Mouse (Mus musculus) limb, embryonic 14.5 days (tissue): Measurements from ENCODE around the gene Map2k6. TPM values are rescaled to one million over a fixed set of nuclear protein-coding genes. Genes with fewer than 3 reads are reported as not detected.

Experiments
- ATAC-seq: fragments of 200-750 bp; cut with Nextera tagmentation; 2 replicates; pipeline ENCODE4 v1.8.0; 2017; ENCODE audit warnings: low read depth, moderate number of reproducible peaks, moderate TSS enrichment; ENCODE audit not compliant: low FRiP score
- DNase-seq: peaks from one replicate; pipeline ENCODE4 v3.0.0-alpha.2; 2015; ENCODE audit warnings: low spot score
- H3K27ac ChIP-seq: fragments of 300-500 bp; sonication (generic); replicated peaks from 2 replicates; pipeline ENCODE4 v1.5.1; 2014; ENCODE audit warnings: low read depth, mild to moderate bottlenecking, low read length, moderate library complexity, mixed read lengths
- H3K27me3 ChIP-seq: fragments of 300-500 bp; sonication (generic); 2 replicates; pipeline ENCODE4 v1.6.1; 2014; ENCODE audit warnings: low read length, mixed read lengths; ENCODE audit not compliant: control insufficient read depth, insufficient read depth
- H3K36me3 ChIP-seq: fragments of 300-500 bp; sonication (generic); 2 replicates; pipeline ENCODE4 v1.6.1; 2014; ENCODE audit warnings: mild to moderate bottlenecking, low read length, moderate library complexity, mixed read lengths; ENCODE audit not compliant: control insufficient read depth, insufficient read depth
- H3K4me1 ChIP-seq: fragments of 300-500 bp; sonication (generic); 2 replicates; pipeline ENCODE4 v1.6.1; 2014; ENCODE audit warnings: antibody characterized with exemption, low read length, mixed read lengths; ENCODE audit not compliant: control insufficient read depth, insufficient read depth
- H3K4me2 ChIP-seq: fragments of 300-500 bp; sonication (generic); replicated peaks from 2 replicates; pipeline ENCODE4 v1.6.1; 2014; ENCODE audit warnings: low read depth, mild to moderate bottlenecking, low read length, moderate library complexity; ENCODE audit not compliant: severe bottlenecking
- H3K4me3 ChIP-seq: fragments of 300-500 bp; sonication (generic); replicated peaks from 2 replicates; pipeline ENCODE4 v1.5.1; 2014; ENCODE audit warnings: low read length
- H3K9ac ChIP-seq: fragments of 300-500 bp; sonication (generic); 2 replicates; pipeline ENCODE4 v1.6.1; 2014; ENCODE audit warnings: mild to moderate bottlenecking, low read depth, low read length, moderate library complexity; ENCODE audit not compliant: severe bottlenecking
- H3K9me3 ChIP-seq: fragments of 300-500 bp; sonication (generic); 2 replicates; pipeline ENCODE4 v1.6.1; 2016; ENCODE audit warnings: low read length; ENCODE audit not compliant: control insufficient read depth
- POLR2A ChIP-seq: fragments of 200-500 bp; IDR thresholded peaks from 2 replicates; pipeline ENCODE4 v1.8.0; 2012; ENCODE audit warnings: inconsistent platforms, mild to moderate bottlenecking, moderate library complexity, borderline replicate concordance; ENCODE audit not compliant: insufficient read depth, insufficient read length; ENCODE audit errors: extremely low read depth
- WGBS: fragments of 180-500 bp; shearing (Covaris S2); extraction: QIAGEN DNeasy Blood & Tissue Kit; methylation state at CpG from one replicate; pipeline ENCODE4 v1.1.7; 2014; 5-methylcytosine and 5-hydroxymethylcytosine counted together
- polyA plus RNA-seq, 2 experiments: library from polyadenylated mRNA; depleted of rRNA in 1 of 2; stranded (reverse) in 1 of 2; unstranded in 1 of 2; fragments of >200 nt; fragmentation: Nextera tagmentation in 1 of 2; extraction: Ambion mirVana in 1 of 2; gene quantifications; 2 replicates each; pipeline versions ENCODE4 v1.2.1 to v1.2.3; 2012 to 2014

Map2k6 gene
- polyA plus RNA-seq, 2 experiments: 17.4 to 23.7 TPM

DNA sequence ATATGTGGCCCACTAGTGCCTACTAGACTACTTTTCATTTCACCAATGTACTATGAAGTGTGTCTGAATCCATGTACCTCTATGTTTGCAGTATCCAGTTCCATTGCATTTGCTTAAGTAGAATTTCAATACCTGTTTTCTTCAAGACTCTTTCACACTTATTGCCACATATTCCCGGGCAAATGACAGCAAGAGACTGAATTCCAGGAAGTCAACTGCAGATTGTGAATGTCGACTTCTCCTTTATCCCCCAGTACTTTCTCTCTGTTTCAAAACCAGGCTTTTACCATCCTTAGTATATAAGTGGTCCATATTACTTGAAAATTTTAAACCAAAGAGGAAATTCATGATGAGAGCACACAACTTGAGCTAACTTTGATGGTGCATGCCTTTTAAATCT lies 4.7 kb downstream of the Map2k6 start:
- 77% methylated on average over 2 of the region's 2 CpGs for WGBS
- no peaks in the 10 kb centered on the region for H3K36me3 ChIP-seq
- H3K27ac ChIP-seq: no peak overlapping the region
- no peaks in the 10 kb centered on the region for H3K27me3 ChIP-seq
- H3K4me2 ChIP-seq: no peak overlapping the region
- ATAC-seq (no peak), DNase-seq (no peak)
- H3K4me1 ChIP-seq: peaks cover 11% of the 10 kb centered on the region
- no peak for TF ChIP-seq POLR2A
- H3K4me3 ChIP-seq: no peak overlapping the region
- H3K9me3 ChIP-seq: no peaks in the 10 kb centered on the region
- H3K9ac ChIP-seq: no peak overlapping the region

GRCm38 (mm10) chr11:110405607-110406006 lies 6.7 kb downstream of the Map2k6 start:
- no peak for DNase-seq
- TF ChIP-seq POLR2A: no peak
- Histone ChIP-seq H3K4me2 (no peak overlapping the region), H3K9me3 (no peaks in the 10 kb centered on the region), H3K27me3 (no peaks in the 10 kb centered on the region), H3K9ac (no peak overlapping the region), H3K36me3 (no peaks in the 10 kb centered on the region), H3K27ac (no peak overlapping the region), H3K4me3 (no peak overlapping the region), H3K4me1 (peaks cover 11% of the 10 kb centered on the region)
- WGBS: 71% methylated on average over 9 of the region's 9 CpGs
- no peak for ATAC-seq

DNA sequence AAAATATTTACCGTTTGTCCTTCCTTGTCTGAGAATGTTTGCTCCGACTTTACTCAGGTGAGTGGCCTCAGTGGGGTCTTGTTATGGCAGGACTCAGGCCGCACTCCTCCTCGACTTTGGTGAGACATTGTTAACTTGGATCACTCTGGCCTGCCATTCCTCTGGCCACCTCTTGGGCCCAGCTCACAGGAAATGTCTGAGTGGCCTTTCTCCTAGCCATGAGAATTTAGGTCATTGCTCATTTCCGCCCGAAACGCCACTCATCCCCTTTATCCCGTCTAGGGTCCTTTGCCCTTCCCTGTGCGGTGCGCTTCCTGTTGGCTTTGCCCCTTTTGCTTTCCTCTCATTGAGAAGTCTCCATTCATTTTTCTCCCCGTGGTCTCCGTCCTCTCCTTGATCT lies 10.2 kb downstream of the Map2k6 start:
- TF ChIP-seq POLR2A: no peak
- H3K27ac ChIP-seq: no peak overlapping the region
- H3K4me2 ChIP-seq: no peak overlapping the region
- H3K27me3 ChIP-seq: no peaks in the 10 kb centered on the region
- no peaks in the 10 kb centered on the region for H3K36me3 ChIP-seq
- no peaks in the 10 kb centered on the region for H3K9me3 ChIP-seq
- DNase-seq (no peak), ATAC-seq (no peak)
- 0 out of 2 replicates have a peak, but pooled peaks cover 2% of the 10 kb centered on the region for H3K4me1 ChIP-seq
- H3K9ac ChIP-seq: no peak overlapping the region
- 95% methylated on average over 12 of the region's 12 CpGs for WGBS
- H3K4me3 ChIP-seq: no peak overlapping the region

GRCm38 (mm10) chr11:110409776-110410175 lies 10.9 kb downstream of the Map2k6 start:
- Histone ChIP-seq H3K9me3 (no peaks in the 10 kb centered on the region), H3K4me2 (no peak overlapping the region), H3K4me1 (peaks cover 5% of the 10 kb centered on the region; the same call in 1 of the 2 replicates), H3K27me3 (no peaks in the 10 kb centered on the region), H3K4me3 (no peak overlapping the region), H3K9ac (no peak overlapping the region), H3K27ac (no peak overlapping the region), H3K36me3 (no peaks in the 10 kb centered on the region)
- no peak for DNase-seq
- WGBS: 68% methylated on average over 9 of the region's 9 CpGs
- no peak for TF ChIP-seq POLR2A
- no peak for ATAC-seq

- 92% methylated on average over 13 of the region's 13 CpGs for WGBS
These were observed 12.7 kb downstream of the Map2k6 start for GRCm38 (mm10) chr11:110411596-110411995.

GRCm38 (mm10) chr11:110414263-110414662 lies 15.3 kb downstream of the Map2k6 start:
- Histone ChIP-seq H3K4me3 (no peak overlapping the region), H3K4me1 (peaks cover 5% of the 10 kb centered on the region; the same call in 1 of the 2 replicates), H3K9ac (no peak overlapping the region), H3K27ac (no peak overlapping the region), H3K36me3 (no peaks in the 10 kb centered on the region), H3K9me3 (no peaks in the 10 kb centered on the region), H3K4me2 (no peak overlapping the region), H3K27me3 (no peaks in the 10 kb centered on the region)
- WGBS: 79% methylated on average over 7 of the region's 7 CpGs
- TF ChIP-seq POLR2A: no peak
- no peak for DNase-seq
- no peak for ATAC-seq

More at GRCm38 (mm10) chr11:110411596-110411995, 12.7 kb downstream of the Map2k6 start:
- DNase-seq (no peak), ATAC-seq (no peak)
- no peaks in the 10 kb centered on the region for H3K27me3 ChIP-seq
- no peak overlapping the region for H3K4me3 ChIP-seq
- H3K4me2 ChIP-seq: no peak overlapping the region
- no peak for TF ChIP-seq POLR2A
- H3K4me1 ChIP-seq: peaks cover 5% of the 10 kb centered on the region; the same call in 1 of the 2 replicates
- no peak overlapping the region for H3K9ac ChIP-seq
- H3K27ac ChIP-seq: no peak overlapping the region
- H3K9me3 ChIP-seq: no peaks in the 10 kb centered on the region
- no peaks in the 10 kb centered on the region for H3K36me3 ChIP-seq
